Mouse (Mus musculus): ENCODE results near the gene Igdcc3. TPM values are rescaled to one million over a fixed set of nuclear protein-coding genes. Genes with fewer than 3 reads are reported as not detected.

Igdcc3 gene
- polyA plus RNA-seq, 1 experiment from 2014 or later = 2.3 TPM

- peaks cover 14% of the 10 kb centered on the region for H3K4me1 ChIP-seq
- H3K9me3 ChIP-seq (replicated peaks) = no peaks in the 10 kb centered on the region
- H3K4me2 ChIP-seq (replicated peaks) = no peak overlapping the region
- peaks cover 42% of the 10 kb centered on the region for H3K27me3 ChIP-seq
- no peak for ATAC-seq (ENCODE audit: insufficient number of reproducible peaks, low FRiP score, low TSS enrichment, low read depth)
- no peak overlapping the region for H3K4me3 ChIP-seq (replicated peaks)
- 26% methylated on average over 8 of the region's 8 CpGs for WGBS
- H3K36me3 ChIP-seq = no peaks in the 10 kb centered on the region
- no peak overlapping the region for H3K27ac ChIP-seq (replicated peaks)
- H3K9ac ChIP-seq = no peak overlapping the region
Observed at GRCm38 (mm10) chr9:65161881-65162280, 20.9 kb downstream of the Igdcc3 start.

GRCm38 (mm10) chr9:65162711-65163639 lies 22.0 kb downstream of the Igdcc3 start:
- peak; percentile 7; the same call in 1 of the 2 replicates for ATAC-seq (ENCODE audit: insufficient number of reproducible peaks, low FRiP score, low TSS enrichment, low read depth)
- Histone ChIP-seq H3K36me3 (no peaks in the 10 kb centered on the region), H3K27me3 (peaks cover 42% of the 10 kb centered on the region), H3K9ac (peak overlapping the region; percentile 26), H3K9me3 (replicated peaks) (no peaks in the 10 kb centered on the region), H3K27ac (replicated peaks) (no peak overlapping the region), H3K4me3 (replicated peaks) (peak overlapping the region; percentile 48), H3K4me2 (replicated peaks) (peak overlapping the region; percentile 88), H3K4me1 (peaks cover 14% of the 10 kb centered on the region)
- WGBS = 2% methylated on average over 60 of the region's 69 CpGs

- no peak for ATAC-seq (ENCODE audit: insufficient number of reproducible peaks, low FRiP score, low TSS enrichment, low read depth)
- WGBS = 15% methylated on average over 1 of the region's 1 CpGs
- Histone ChIP-seq H3K36me3 (no peaks in the 10 kb centered on the region), H3K4me1 (peaks cover 14% of the 10 kb centered on the region), H3K27me3 (peaks cover 39% of the 10 kb centered on the region), H3K9ac (no peak overlapping the region), H3K4me3 (replicated peaks) (no peak overlapping the region), H3K27ac (replicated peaks) (no peak overlapping the region), H3K9me3 (replicated peaks) (no peaks in the 10 kb centered on the region), H3K4me2 (replicated peaks) (no peak overlapping the region)
Observed at GRCm38 (mm10) chr9:65164870-65165269, 23.9 kb downstream of the Igdcc3 start.

GRCm38 (mm10) chr9:65166386-65166785 lies 25.4 kb downstream of the Igdcc3 start:
- peaks cover 28% of the 10 kb centered on the region for H3K27me3 ChIP-seq
- 32% methylated on average over 9 of the region's 9 CpGs for WGBS

GRCm38 (mm10) chr9:65168534-65168933 lies 27.5 kb downstream of the Igdcc3 start:
- no peak overlapping the region for H3K4me2 ChIP-seq (replicated peaks)
- H3K27ac ChIP-seq (replicated peaks) = no peak overlapping the region
- no peak for ATAC-seq (ENCODE audit: insufficient number of reproducible peaks, low FRiP score, low TSS enrichment, low read depth)
- H3K4me3 ChIP-seq (replicated peaks) = no peak overlapping the region
- no peaks in the 10 kb centered on the region for H3K9me3 ChIP-seq (replicated peaks)
- no peaks in the 10 kb centered on the region for H3K36me3 ChIP-seq
- 0 out of 2 replicates have a peak, but pooled peaks cover 9% of the 10 kb centered on the region for H3K27me3 ChIP-seq
- H3K9ac ChIP-seq = no peak overlapping the region
- H3K4me1 ChIP-seq = peaks cover under 1% of the 10 kb centered on the region; the same call in 1 of the 2 replicates
- WGBS = 49% methylated on average over 6 of the region's 6 CpGs

More at GRCm38 (mm10) chr9:65166386-65166785, 25.4 kb downstream of the Igdcc3 start:
- Histone ChIP-seq H3K27ac (replicated peaks) (no peak overlapping the region), H3K4me2 (replicated peaks) (no peak overlapping the region), H3K4me1 (peaks cover 14% of the 10 kb centered on the region), H3K4me3 (replicated peaks) (no peak overlapping the region), H3K9ac (no peak overlapping the region), H3K36me3 (no peaks in the 10 kb centered on the region), H3K9me3 (replicated peaks) (no peaks in the 10 kb centered on the region)
- ATAC-seq (ENCODE audit: insufficient number of reproducible peaks, low FRiP score, low TSS enrichment, low read depth) = no peak

- no peaks in the 10 kb centered on the region for H3K36me3 ChIP-seq
- 0 out of 2 replicates have a peak, but pooled peaks cover 5% of the 10 kb centered on the region for H3K27me3 ChIP-seq
- no peaks in the 10 kb centered on the region for H3K4me1 ChIP-seq
- H3K4me3 ChIP-seq (replicated peaks) = no peak overlapping the region
- H3K9ac ChIP-seq = no peak overlapping the region
- no peak overlapping the region for H3K4me2 ChIP-seq (replicated peaks)
- WGBS = 57% methylated on average over 4 of the region's 4 CpGs
- no peak for ATAC-seq (ENCODE audit: insufficient number of reproducible peaks, low FRiP score, low TSS enrichment, low read depth)
- no peak overlapping the region for H3K27ac ChIP-seq (replicated peaks)
- H3K9me3 ChIP-seq (replicated peaks) = no peaks in the 10 kb centered on the region
Observed at GRCm38 (mm10) chr9:65168952-65169351, 28.0 kb downstream of the Igdcc3 start.

GRCm38 (mm10) chr9:65172654-65173053 lies 31.7 kb downstream of the Igdcc3 start:
- no peak for ATAC-seq (ENCODE audit: insufficient number of reproducible peaks, low FRiP score, low TSS enrichment, low read depth)
- no peaks in the 10 kb centered on the region for H3K36me3 ChIP-seq
- H3K4me3 ChIP-seq (replicated peaks) = no peak overlapping the region
- H3K27me3 ChIP-seq = no peaks in the 10 kb centered on the region
- peaks cover 16% of the 10 kb centered on the region for H3K4me1 ChIP-seq
- no peak overlapping the region for H3K4me2 ChIP-seq (replicated peaks)
- H3K9me3 ChIP-seq (replicated peaks) = no peaks in the 10 kb centered on the region
- no peak overlapping the region for H3K27ac ChIP-seq (replicated peaks)
- 42% methylated on average over 9 of the region's 9 CpGs for WGBS
- no peak overlapping the region for H3K9ac ChIP-seq

GRCm38 (mm10) chr9:65175234-65175938 lies 34.4 kb downstream of the Igdcc3 start:
- Histone ChIP-seq H3K4me3 (replicated peaks) (no peak overlapping the region), H3K4me2 (replicated peaks) (no peak overlapping the region), H3K27ac (replicated peaks) (peak overlapping the region; percentile 22; the same call in 1 of the 2 replicates), H3K9me3 (replicated peaks) (no peaks in the 10 kb centered on the region), H3K36me3 (no peaks in the 10 kb centered on the region), H3K9ac (no peak overlapping the region), H3K27me3 (no peaks in the 10 kb centered on the region), H3K4me1 (peaks cover 39% of the 10 kb centered on the region)
- WGBS = 42% methylated on average over 5 of the region's 5 CpGs
- no peak for ATAC-seq (ENCODE audit: insufficient number of reproducible peaks, low FRiP score, low TSS enrichment, low read depth)

GRCm38 (mm10) chr9:65175939-65176871 lies 35.2 kb downstream of the Igdcc3 start:
- peaks cover 43% of the 10 kb centered on the region for H3K4me1 ChIP-seq
- ATAC-seq (ENCODE audit: insufficient number of reproducible peaks, low FRiP score, low TSS enrichment, low read depth) = no peak
- H3K9me3 ChIP-seq (replicated peaks) = no peaks in the 10 kb centered on the region
- H3K27me3 ChIP-seq = no peaks in the 10 kb centered on the region
- no peak overlapping the region for H3K4me3 ChIP-seq (replicated peaks)
- WGBS = 37% methylated on average over 9 of the region's 9 CpGs
- H3K9ac ChIP-seq = no peak overlapping the region
- H3K36me3 ChIP-seq = no peaks in the 10 kb centered on the region
- 0 out of 2 replicates have a peak overlapping the region, but pooled peaks have one; percentile 8 for H3K4me2 ChIP-seq (replicated peaks)
- H3K27ac ChIP-seq (replicated peaks) = peak overlapping the region; percentile 22; the same call in 1 of the 2 replicates

GRCm38 (mm10) chr9:65177497-65177896 lies 36.5 kb downstream of the Igdcc3 start:
- ATAC-seq (ENCODE audit: insufficient number of reproducible peaks, low FRiP score, low TSS enrichment, low read depth) = no peak
- peaks cover 43% of the 10 kb centered on the region for H3K4me1 ChIP-seq
- no peaks in the 10 kb centered on the region for H3K9me3 ChIP-seq (replicated peaks)
- H3K27me3 ChIP-seq = no peaks in the 10 kb centered on the region
- no peak overlapping the region for H3K9ac ChIP-seq
- no peak overlapping the region for H3K27ac ChIP-seq (replicated peaks)
- no peak overlapping the region for H3K4me2 ChIP-seq (replicated peaks)
- WGBS = 61% methylated on average over 3 of the region's 3 CpGs
- H3K4me3 ChIP-seq (replicated peaks) = no peak overlapping the region
- H3K36me3 ChIP-seq = no peaks in the 10 kb centered on the region

All from embryonic facial prominence, embryonic 15.5 days (tissue).